ENCODE assay signal across 19 mouse cellular contexts in the genomic region with DNA sequence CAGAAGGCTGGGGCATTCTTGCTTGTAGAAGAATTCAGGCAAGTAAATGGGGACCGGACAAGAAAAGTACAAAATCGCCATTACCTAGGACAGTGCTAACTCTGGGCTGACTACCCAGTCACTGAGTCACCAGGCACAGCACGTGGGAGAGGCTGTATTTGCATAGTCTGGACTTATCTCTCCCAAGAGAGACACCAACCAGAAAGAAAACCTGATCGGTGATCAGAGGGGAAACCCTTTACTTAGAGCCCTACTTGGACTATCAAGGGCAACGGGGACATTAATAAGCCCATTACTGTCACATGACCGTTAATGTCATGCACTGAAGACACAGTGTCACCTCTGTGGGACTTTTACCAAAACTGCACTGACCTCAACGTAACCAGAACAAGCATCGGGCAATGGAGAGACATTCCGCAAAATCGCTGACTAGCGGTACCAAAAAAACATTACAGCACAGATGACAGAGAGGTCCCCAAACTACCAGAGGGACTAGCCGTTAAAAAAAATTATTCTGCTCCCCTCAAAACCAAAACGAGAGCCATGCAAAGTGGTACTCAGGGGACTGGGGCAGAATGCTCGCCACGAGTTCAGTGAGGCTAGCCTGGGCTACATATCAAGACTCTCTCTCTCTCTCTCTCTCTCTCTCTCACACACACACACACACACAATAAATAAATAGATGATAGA.
"Had no signal": no experiment of that assay in that cellular context is flagged by ENCODE, and none has a peak within 500 bp of the region (broad histone marks: within the 10 kb centered on the region; RNA-seq: fewer than 3 reads in every experiment).

No protein-coding gene starts in this region.

- H3K4me1 ChIP-seq: liver, embryonic 13.5 days; neural tube, embryonic 13.5 days had no signal

- H3K9me3 ChIP-seq: limb, embryonic 13.5 days; liver, embryonic 13.5 days; midbrain, embryonic 15.5 days; neural tube, embryonic 13.5 days had no signal

- H3K27me3 ChIP-seq: limb, embryonic 13.5 days; liver, embryonic 13.5 days; midbrain, embryonic 15.5 days; neural tube, embryonic 13.5 days had no signal

- H3K27ac ChIP-seq: limb, embryonic 13.5 days; liver, embryonic 13.5 days; midbrain, embryonic 15.5 days; neural tube, embryonic 13.5 days had no signal

- H3K36me3 ChIP-seq: limb, embryonic 13.5 days; liver, embryonic 13.5 days; midbrain, embryonic 15.5 days; neural tube, embryonic 13.5 days had no signal

- H3K4me2 ChIP-seq: limb, embryonic 13.5 days; liver, embryonic 13.5 days; midbrain, embryonic 11.5 days; midbrain, embryonic 15.5 days; neural tube, embryonic 13.5 days had no signal

- H3K4me3 ChIP-seq: limb, embryonic 13.5 days; liver, embryonic 13.5 days; midbrain, embryonic 15.5 days; neural tube, embryonic 13.5 days had no signal

- DNase-seq: kidney, adult 18-20 months; kidney, adult 9 months; kidney, postnatal 14 days; kidney, postnatal 4 days; layer of hippocampus, postnatal 36 days; left cerebral cortex, postnatal 4 days; liver, embryonic 13.5 days; lung, adult 2 months; lung, postnatal 14 days; lung, postnatal 4 days; retina, postnatal 1 day; right cerebral cortex, postnatal 25 days; spleen, adult 18-20 months; thymus, adult 18-20 months; thymus, postnatal 4 days had no signal
